Mouse (Mus musculus) cortical plate, adult 2 months (tissue): ENCODE measurements around the gene Unc119. TPM values are rescaled to one million over a fixed set of nuclear protein-coding genes. Genes with fewer than 3 reads are reported as not detected.

ENCODE experiments used
- H3K27ac ChIP-seq: fragments of 200-500 bp; 2 replicates; pipeline ENCODE4 v1.5.1; 2012; ENCODE audit warnings: low read length, control low read depth, inconsistent platforms; ENCODE audit not compliant: insufficient read depth
- H3K4me1 ChIP-seq: fragments of 200-500 bp; 2 replicates; pipeline ENCODE4 v1.6.1; 2011; ENCODE audit warnings: low read length; ENCODE audit not compliant: control insufficient read depth, insufficient read depth
- H3K4me3 ChIP-seq: fragments of 200-500 bp; 2 replicates; pipeline ENCODE4 v1.5.1; 2011; ENCODE audit warnings: mild to moderate bottlenecking, low read length, control low read depth; ENCODE audit not compliant: insufficient read depth
- CTCF ChIP-seq: fragments of 200-500 bp; IDR thresholded peaks from 2 replicates; pipeline ENCODE4 v1.5.1; 2011; ENCODE audit warnings: mild to moderate bottlenecking, control low read depth, low read length; ENCODE audit not compliant: insufficient read depth; ENCODE audit errors: extremely low read depth
- POLR2A ChIP-seq: fragments of 200-500 bp; IDR thresholded peaks from 2 replicates; pipeline ENCODE4 v1.6.1; 2011; ENCODE audit warnings: mild to moderate bottlenecking, low read length, control low read depth; ENCODE audit not compliant: insufficient read depth; ENCODE audit errors: extremely low read depth
- polyA plus RNA-seq: library from polyadenylated mRNA; depleted of rRNA; stranded (reverse); fragments of >200 nt; gene quantifications from 2 replicates; pipeline ENCODE4 v1.2.3, GENCODE M21; 2012

The Unc119 gene
- polyA plus RNA-seq, 1 experiment, result 65.3 TPM

DNA sequence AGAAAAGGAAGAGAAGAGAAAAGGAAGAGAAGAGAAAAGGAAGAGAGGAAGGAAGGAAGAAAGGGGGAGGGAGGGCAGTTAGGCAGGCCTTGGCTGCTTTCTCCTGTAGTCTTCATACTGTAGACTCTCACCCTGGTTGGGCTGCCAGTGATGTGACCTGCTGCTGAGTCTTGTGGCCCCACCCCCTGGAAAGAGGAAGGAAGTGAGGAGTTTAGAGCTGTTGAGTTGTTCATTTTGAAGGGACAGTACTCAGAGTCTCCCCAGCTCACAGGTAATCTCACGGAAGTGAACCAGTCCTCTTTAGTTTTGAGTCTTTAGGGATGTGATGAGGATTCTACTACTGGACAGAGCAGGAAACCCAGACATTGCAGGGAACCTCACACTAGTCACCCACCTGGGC, 9.8 kb downstream of the Unc119 start:
- TF ChIP-seq POLR2A, result no peak
- no peak for TF ChIP-seq CTCF
- Histone ChIP-seq H3K4me3 (no peak overlapping the region), H3K4me1 (no peaks in the 10 kb centered on the region), H3K27ac (no peak overlapping the region)

DNA sequence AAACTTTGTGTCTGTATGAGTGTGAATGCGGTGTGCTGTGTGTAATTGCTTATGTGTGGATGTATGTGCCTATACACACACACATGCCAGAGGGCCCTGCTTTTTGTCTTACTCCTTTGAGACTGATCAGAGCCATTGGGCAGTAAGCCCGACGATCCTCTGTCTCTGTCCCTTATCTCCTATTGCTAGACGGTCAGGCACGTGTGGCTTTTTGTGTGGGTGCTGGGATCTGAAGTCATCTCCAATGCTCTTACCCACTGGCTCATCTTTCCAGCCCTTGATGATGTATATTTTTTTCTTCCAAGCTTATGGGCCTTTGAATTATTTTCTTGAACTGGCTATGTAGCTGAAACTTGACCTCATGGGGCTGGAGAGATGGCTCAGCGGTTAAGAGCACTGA, 11.6 kb downstream of the Unc119 start:
- no peaks in the 10 kb centered on the region for H3K4me1 ChIP-seq
- TF ChIP-seq POLR2A (no peak), CTCF (no peak)
- no peak overlapping the region for H3K4me3 ChIP-seq
- H3K27ac ChIP-seq, result no peak overlapping the region

- Histone ChIP-seq H3K27ac (no peak overlapping the region), H3K4me1 (no peaks in the 10 kb centered on the region), H3K4me3 (no peak overlapping the region)
- TF ChIP-seq POLR2A (no peak), CTCF (peak; percentile 70)
These were observed 12.4 kb downstream of the Unc119 start for GRCm38 (mm10) chr11:78355471-78356238.

- H3K27ac ChIP-seq, result no peak overlapping the region
- no peaks in the 10 kb centered on the region for H3K4me1 ChIP-seq
- no peak overlapping the region for H3K4me3 ChIP-seq
- no peak for TF ChIP-seq POLR2A
- peak; percentile 50 for TF ChIP-seq CTCF
These were observed 15.2 kb downstream of the Unc119 start for GRCm38 (mm10) chr11:78358330-78359007.

DNA sequence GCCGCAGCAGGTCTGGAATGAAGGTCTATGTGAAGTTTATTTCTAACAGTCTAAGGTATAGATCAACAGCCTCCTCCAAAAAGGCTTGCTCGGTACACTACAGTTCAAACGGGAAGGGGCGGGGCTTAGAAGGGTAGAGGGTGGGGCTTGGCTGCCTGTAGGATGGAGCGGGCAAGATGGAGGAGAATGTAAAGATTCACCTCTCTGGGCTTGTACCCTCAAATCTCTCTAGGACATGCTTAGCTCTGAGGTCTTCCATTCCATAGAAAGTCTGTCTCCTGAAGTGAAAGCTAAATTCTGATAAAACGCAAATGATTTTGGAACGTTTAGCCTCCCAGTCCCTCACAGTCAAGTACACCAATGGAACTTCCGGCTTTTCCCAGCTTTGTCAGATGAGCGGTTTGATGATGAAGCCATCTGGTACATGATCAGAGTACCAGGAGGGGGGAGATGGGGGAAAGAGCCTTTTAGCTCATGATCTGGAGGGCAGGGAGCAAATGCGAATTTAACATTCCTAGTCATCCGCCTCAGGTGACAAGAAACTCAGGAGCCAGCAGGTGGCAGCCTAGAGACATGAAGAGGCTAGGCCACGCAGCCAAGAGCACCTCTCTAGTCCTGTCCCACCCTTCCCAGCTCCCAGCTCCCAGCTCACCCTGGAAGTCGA, 17.0 kb downstream of the Unc119 start:
- Histone ChIP-seq H3K4me1 (no peaks in the 10 kb centered on the region), H3K4me3 (no peak overlapping the region), H3K27ac (no peak overlapping the region)
- no peak for TF ChIP-seq POLR2A
- TF ChIP-seq CTCF, result peak; percentile 76

- H3K27ac ChIP-seq, result no peak overlapping the region
- no peaks in the 10 kb centered on the region for H3K4me1 ChIP-seq
- H3K4me3 ChIP-seq, result no peak overlapping the region
- TF ChIP-seq CTCF (no peak), POLR2A (no peak)
These were observed 17.5 kb downstream of the Unc119 start for GRCm38 (mm10) chr11:78360789-78361131.

DNA sequence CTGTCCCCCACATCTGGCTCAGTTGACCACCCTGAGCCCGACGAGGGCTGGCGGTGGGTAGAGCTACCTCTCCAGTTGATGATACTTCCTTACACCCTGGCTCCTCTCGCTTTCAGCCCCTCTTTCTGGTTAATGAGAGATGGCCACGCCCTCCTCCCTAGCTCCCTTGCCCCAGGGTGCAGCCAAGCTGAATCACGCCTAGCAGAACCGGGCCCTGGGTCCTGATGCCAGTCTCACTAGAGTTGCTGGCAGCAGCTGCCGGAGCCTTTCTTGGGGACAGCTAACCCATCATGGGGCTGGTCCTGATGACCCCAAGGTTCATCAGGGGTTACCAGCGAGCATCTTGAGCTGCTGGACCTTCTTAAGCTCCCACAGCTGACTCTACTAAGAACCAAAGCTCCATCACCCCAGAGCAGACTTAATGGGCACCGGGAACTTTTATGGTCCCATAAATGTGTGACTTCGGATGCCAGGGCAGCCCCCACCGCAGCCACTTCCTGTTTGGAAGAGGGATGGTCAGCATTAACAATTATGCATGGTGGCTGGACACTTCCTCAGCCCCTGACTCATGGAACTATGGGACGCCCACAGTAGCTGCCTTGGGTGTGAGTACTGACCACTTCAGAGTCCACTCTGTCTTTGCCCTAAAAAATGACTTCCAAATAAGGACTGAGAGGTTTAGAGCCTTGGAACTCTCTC, 20.2 kb downstream of the Unc119 start:
- no peaks in the 10 kb centered on the region for H3K4me1 ChIP-seq
- no peak overlapping the region for H3K4me3 ChIP-seq
- no peak overlapping the region for H3K27ac ChIP-seq
- TF ChIP-seq CTCF (no peak), POLR2A (no peak)

DNA sequence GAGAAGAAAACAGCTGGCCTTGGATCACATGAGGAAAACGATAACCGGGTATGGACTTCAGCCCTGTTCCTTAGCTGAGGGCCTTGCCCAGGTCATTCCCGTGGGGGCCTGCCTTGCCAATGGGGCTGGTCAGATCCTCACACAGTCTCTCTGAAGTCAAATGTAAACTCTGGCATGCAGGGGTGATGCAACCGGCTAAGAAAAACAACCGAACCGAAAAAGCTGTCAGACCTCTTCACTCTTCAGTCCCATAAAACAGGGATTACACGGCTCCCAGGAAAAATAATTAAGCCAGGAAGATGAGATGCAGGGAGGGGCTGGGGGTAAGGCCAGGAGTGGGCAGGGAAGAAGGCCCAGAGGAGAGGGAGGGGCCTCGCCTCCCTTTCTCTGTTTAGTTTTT, 20.8 kb downstream of the Unc119 start:
- Histone ChIP-seq H3K27ac (no peak overlapping the region), H3K4me1 (no peaks in the 10 kb centered on the region), H3K4me3 (no peak overlapping the region)
- TF ChIP-seq CTCF (no peak), POLR2A (no peak)

DNA sequence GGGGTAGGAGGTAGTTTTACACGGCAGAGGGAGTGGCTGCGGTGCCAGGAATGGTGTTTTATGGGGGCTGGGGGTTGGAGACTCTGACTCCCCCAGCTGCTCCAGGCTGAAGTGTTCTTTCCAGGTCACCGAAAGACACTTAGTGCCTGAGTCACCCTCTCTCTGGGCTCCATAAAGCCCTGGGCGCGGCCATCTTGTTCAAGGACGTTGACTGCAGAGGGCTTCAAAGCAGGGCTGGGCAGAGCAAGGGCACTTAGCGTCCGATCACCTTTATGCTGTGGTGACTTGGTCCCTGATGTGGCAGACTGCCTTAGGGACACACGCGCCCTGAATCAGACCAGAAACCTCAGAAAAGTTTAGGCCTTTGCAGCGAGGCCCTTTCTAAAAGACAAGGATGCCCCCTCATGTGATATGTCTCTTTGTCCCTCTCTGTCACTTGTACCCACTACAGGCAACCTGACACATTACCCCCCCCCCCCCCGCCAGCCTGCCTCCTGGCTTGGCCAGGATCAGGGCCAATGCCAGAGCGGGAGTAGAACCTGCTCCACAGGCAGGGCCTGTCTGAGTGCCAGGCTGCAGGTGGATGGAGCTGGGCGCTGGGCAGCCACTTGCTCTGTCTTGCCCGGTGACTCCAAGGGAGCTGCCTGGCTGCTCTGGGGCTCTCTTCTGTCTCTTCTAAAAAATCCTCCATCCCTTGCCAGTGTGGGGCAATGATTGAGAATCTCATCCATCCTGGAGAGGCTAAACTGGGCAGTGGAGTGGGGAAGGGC, 24.4 kb downstream of the Unc119 start:
- H3K4me3 ChIP-seq, result no peak overlapping the region
- TF ChIP-seq CTCF, result no peak
- no peak for TF ChIP-seq POLR2A
- H3K27ac ChIP-seq, result no peak overlapping the region
- H3K4me1 ChIP-seq, result no peaks in the 10 kb centered on the region
